17 mouse cellular contexts compared by ENCODE assay signal in the genomic region with DNA sequence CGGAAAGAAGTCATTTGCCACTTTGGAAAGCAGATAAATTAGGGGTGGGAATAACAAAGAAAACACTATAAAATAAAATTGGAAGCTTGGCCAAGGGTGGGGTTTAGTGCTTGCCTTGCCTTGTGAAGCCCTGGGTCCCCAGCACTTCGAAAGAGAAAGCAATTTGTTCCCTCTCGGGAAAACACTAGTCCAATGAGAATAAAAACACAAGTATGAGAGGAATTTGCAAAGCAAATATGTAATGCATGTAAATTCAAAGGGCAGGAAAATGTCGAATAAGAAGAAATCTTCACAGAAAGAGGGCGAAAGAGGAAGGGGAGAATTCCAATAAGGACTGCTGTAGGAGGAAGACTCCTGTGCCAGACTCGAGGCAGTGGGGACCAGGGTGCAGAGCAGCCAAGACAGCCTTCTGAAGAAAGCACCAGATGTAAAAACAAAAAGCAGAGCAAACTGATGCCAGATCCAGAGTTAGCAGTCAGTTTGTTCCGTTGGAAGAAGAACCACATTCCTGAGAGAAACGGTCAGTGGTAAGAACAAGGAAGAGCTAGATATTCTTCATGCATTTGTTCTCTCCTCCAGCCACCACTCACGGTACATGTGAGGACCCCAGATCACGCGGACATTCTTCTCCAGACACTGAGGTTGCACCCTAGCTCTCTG. TPM values are rescaled to one million over a fixed set of nuclear protein-coding genes. Genes with fewer than 3 reads are reported as not detected.
A peak's percentile ranks its signal among the peaks of the same experiment; 100 is the strongest.
DNase-seq lines count a peak whose midpoint lies in the region; ATAC-seq lines count a peak whose summit lies in the region.
"Had no signal": no experiment of that assay in that cellular context is flagged by ENCODE, and none has a peak within 500 bp of the region (broad histone marks: within the 10 kb centered on the region; RNA-seq: fewer than 3 reads in every experiment).

No protein-coding gene starts in this region.

- peak overlapping the region; percentile 73 for H3K27ac ChIP-seq in lung, embryonic 16.5 days (ENCODE audit: low read length)
- H3K27ac ChIP-seq: embryonic facial prominence, embryonic 13.5 days; hindbrain, postnatal 0 days had no signal

- H3K27me3 ChIP-seq in lung, embryonic 16.5 days (ENCODE audit: control insufficient read depth, insufficient read depth, low read depth, low read length) = no peaks in the 10 kb centered on the region
- H3K27me3 ChIP-seq: embryonic facial prominence, embryonic 13.5 days had no signal

- peaks cover 17% of the 10 kb centered on the region for H3K4me1 ChIP-seq in lung, embryonic 16.5 days (replicated peaks; ENCODE audit: control insufficient read depth, insufficient read depth, low read length)

- intact Hi-C loops in heart, postnatal 25 days (cut with DNase I) = no loop called here

- peak overlapping the region; percentile 35; the same call in 1 of the 2 replicates for H3K9ac ChIP-seq in lung, embryonic 16.5 days (ENCODE audit: low read length)
- H3K9ac ChIP-seq: embryonic facial prominence, embryonic 13.5 days; liver, postnatal 0 days had no signal

- DNase-seq in heart, adult 11 months = peak; percentile 96
- DNase-seq in heart, postnatal 25 days (ENCODE audit: low spot score) = no peak
- DNase-seq in 3T3-L1 (ENCODE audit: low read depth, low spot score) = peak; percentile 64
- DNase-seq in fibroblast of lung, adult 2 months (ENCODE audit: low read depth) = peak; percentile 19
- no peak for DNase-seq in right cerebral cortex, postnatal 4 days
- DNase-seq in cerebellum, adult 11 months = no peak
- no peak for DNase-seq in adrenal gland, postnatal 4 days (ENCODE audit: low spot score in 2 of 2)
- DNase-seq: adrenal gland, postnatal 25 days; cerebellum, adult 9-11 months; liver, postnatal 0 days; right cerebral cortex, postnatal 25 days had no signal

- H3K4me2 ChIP-seq in lung, embryonic 16.5 days (ENCODE audit: low read depth, low read length) = peak overlapping the region; percentile 49
- H3K4me2 ChIP-seq: embryonic facial prominence, embryonic 13.5 days had no signal

- no peaks in the 10 kb centered on the region for H3K9me3 ChIP-seq in lung, embryonic 16.5 days (ENCODE audit: control insufficient read depth, low read length)
- H3K9me3 ChIP-seq: embryonic facial prominence, embryonic 13.5 days had no signal

- 30% methylated on average over 11 of the region's 11 CpGs for whole genome bisulfite sequencing in lung, embryonic 16.5 days

- no peaks in the 10 kb centered on the region for H3K36me3 ChIP-seq in lung, embryonic 16.5 days (ENCODE audit: control insufficient read depth, insufficient read depth, low read length)
- H3K36me3 ChIP-seq: embryonic facial prominence, embryonic 13.5 days had no signal

- peak overlapping the region; percentile 28 for H3K4me3 ChIP-seq in lung, embryonic 16.5 days (ENCODE audit: low read length)
- H3K4me3 ChIP-seq: embryonic facial prominence, embryonic 13.5 days had no signal

- ATAC-seq in lung, embryonic 16.5 days (ENCODE audit: low read depth) = peak; percentile 70; the same call in 1 of the 2 replicates
- ATAC-seq: hindbrain, postnatal 0 days; liver, postnatal 0 days had no signal

RNA-seq across cellular contexts. Expression of a gene that starts 26.6 kb away (rescaled TPM):
- total RNA-seq in heart, postnatal 25 days (2021) = 10 to 100 TPM; 48.5 to 62.0 TPM
- polyA plus RNA-seq in lung, embryonic 16.5 days (2015; fragmentation: Nextera tagmentation; extraction: Ambion mirVana) = 0.11 and 0.23 TPM in 2 replicates
- under 1 TPM in 1 of 2 experiments, not detected in 1; 0.28 TPM for total RNA-seq in adrenal gland, postnatal 4 days (2021)
- total RNA-seq: adrenal gland, postnatal 25 days; left cerebral cortex, postnatal 25 days; midbrain, postnatal 0 days had no signal
- polyA plus RNA-seq: embryonic facial prominence, embryonic 13.5 days; liver, postnatal 0 days had no signal

RNA-seq across cellular contexts. Expression of a gene that starts 26.7 kb away (rescaled TPM):
- 1,000 to 10,000 TPM; 1,436 to 1,506 TPM for total RNA-seq in heart, postnatal 25 days (2021)
- polyA plus RNA-seq in lung, embryonic 16.5 days (2015; fragmentation: Nextera tagmentation; extraction: Ambion mirVana) = 318 and 319 TPM in 2 replicates
- 100 to 1,000 TPM; 226 to 253 TPM for total RNA-seq in adrenal gland, postnatal 4 days (2021)

RNA-seq across cellular contexts. Expression of a gene that starts 39.7 kb away (rescaled TPM):
- under 1 TPM; 0.28 to 0.29 TPM for total RNA-seq in heart, postnatal 25 days (2021)
- 1.5 and 2.1 TPM in 2 replicates for polyA plus RNA-seq in lung, embryonic 16.5 days (2015; fragmentation: Nextera tagmentation; extraction: Ambion mirVana)
- under 1 TPM; 0.34 to 0.51 TPM for total RNA-seq in adrenal gland, postnatal 4 days (2021)
- polyA plus RNA-seq: liver, postnatal 0 days had no signal

RNA-seq across cellular contexts. Expression of a gene that starts 43.0 kb away (rescaled TPM):
- total RNA-seq in heart, postnatal 25 days (2021) = 100 to 1,000 TPM; 681 to 701 TPM
- polyA plus RNA-seq in lung, embryonic 16.5 days (2015; fragmentation: Nextera tagmentation; extraction: Ambion mirVana) = 1.3 and 1.7 TPM in 2 replicates
- 1 to 10 TPM; 1.8 to 8.0 TPM for total RNA-seq in adrenal gland, postnatal 4 days (2021)
- total RNA-seq: hindbrain, postnatal 0 days; layer of hippocampus, adult 8-10 months; left cerebral cortex, postnatal 25 days; midbrain, postnatal 0 days had no signal
- polyA plus RNA-seq: hindbrain, postnatal 0 days; midbrain, postnatal 0 days had no signal

Comparison
In these comparisons a context has a peak if more than half of its experiments do, and no peak if none do; other contexts are left out.
1. DNase-seq: peak in heart, adult 11 months (single experiment), 3T3-L1 (single experiment) and fibroblast of lung, adult 2 months (single experiment); none in heart, postnatal 25 days (single experiment), right cerebral cortex, postnatal 4 days (single experiment), cerebellum, adult 11 months (single experiment) and adrenal gland, postnatal 4 days (0 of 2).
2. RNA of a gene that starts 26.6 kb away (total RNA-seq): 48.5 to 62.0 TPM in heart, postnatal 25 days; 0.28 TPM in adrenal gland, postnatal 4 days; every median in the first group is over 10 times any median in the second.
3. RNA of a gene that starts 26.7 kb away (total RNA-seq): 1,436 to 1,506 TPM in heart, postnatal 25 days; 226 to 253 TPM in adrenal gland, postnatal 4 days; every median in the first group is over 4 times any median in the second.